Mouse (Mus musculus) midbrain, embryonic 11.5 days (tissue): ENCODE measurements around the gene D17H6S53E. TPM values are rescaled to one million over a fixed set of nuclear protein-coding genes. Genes with fewer than 3 reads are reported as not detected.

Experiments used
- polyA plus RNA-seq: library from polyadenylated mRNA; unstranded; fragments of >200 nt; fragmentation: Nextera tagmentation; extraction: Ambion mirVana; gene quantifications from 2 replicates; pipeline ENCODE4 v1.2.1, GENCODE M21; 2014

The D17H6S53E gene
- polyA plus RNA-seq, 1 experiment from 2014 or later: 8.1 TPM

Other genes starting within 250 kb of the D17H6S53E start
- 2.5 and 2.9 TPM in 2 replicates for gene Zbtb12, start 246.9 kb upstream of the D17H6S53E start, polyA plus RNA-seq
- 0.05 and 0.15 TPM in 2 replicates for gene Gm20547, start 244.3 kb upstream of the D17H6S53E start, polyA plus RNA-seq
- 0.83 and 1.5 TPM in 2 replicates for gene C2, start 228.1 kb upstream of the D17H6S53E start, polyA plus RNA-seq
- gene Ehmt2, start 227.9 kb upstream of the D17H6S53E start, polyA plus RNA-seq: 56.9 and 60.5 TPM in 2 replicates
- gene Slc44a4, start 211.9 kb upstream of the D17H6S53E start, polyA plus RNA-seq: not detected in 2 replicates
- gene Neu1, start 195.1 kb upstream of the D17H6S53E start, polyA plus RNA-seq: 11.0 and 12.3 TPM in 2 replicates
- 0.08 and 0.26 TPM in 2 replicates for gene Hspa1b, start 167.1 kb upstream of the D17H6S53E start, polyA plus RNA-seq
- not detected in 2 replicates for gene Gm20481, start 156.5 kb upstream of the D17H6S53E start, polyA plus RNA-seq
- gene Hspa1a, start 154.2 kb upstream of the D17H6S53E start, polyA plus RNA-seq: 0.59 and 1.2 TPM in 2 replicates
- 1.4 and 2.0 TPM in 2 replicates for gene Hspa1l, start 153.7 kb upstream of the D17H6S53E start, polyA plus RNA-seq
- 213 and 234 TPM in 2 replicates for gene Lsm2, start 144.5 kb upstream of the D17H6S53E start, polyA plus RNA-seq
- 76.1 and 81.2 TPM in 2 replicates for gene Vars, start 125.4 kb upstream of the D17H6S53E start, polyA plus RNA-seq
- gene Vwa7, start 109.8 kb upstream of the D17H6S53E start, polyA plus RNA-seq: 0.07 TPM in 1 of 2 replicates, not detected in the other
- gene Sapcd1, start 98.4 kb upstream of the D17H6S53E start, polyA plus RNA-seq: 5.3 and 7.3 TPM in 2 replicates
- 5.0 and 5.2 TPM in 2 replicates for gene Msh5, start 79.6 kb upstream of the D17H6S53E start, polyA plus RNA-seq
- 73.8 and 83.9 TPM in 2 replicates for gene Clic1, start 76.4 kb upstream of the D17H6S53E start, polyA plus RNA-seq
- gene Ddah2, start 67.3 kb upstream of the D17H6S53E start, polyA plus RNA-seq: 614 and 653 TPM in 2 replicates
- gene Ly6g6c, start 61.0 kb upstream of the D17H6S53E start, polyA plus RNA-seq: not detected in 2 replicates
- gene Mpig6b, start 60.2 kb upstream of the D17H6S53E start, polyA plus RNA-seq: 0.76 and 0.89 TPM in 2 replicates
- gene Ly6g6e, start 49.5 kb upstream of the D17H6S53E start, polyA plus RNA-seq: not detected in 2 replicates
- 0.97 and 1.5 TPM in 2 replicates for gene Ly6g6d, start 48.3 kb upstream of the D17H6S53E start, polyA plus RNA-seq
- 0.28 and 0.74 TPM in 2 replicates for gene Ly6g6f, start 40.8 kb upstream of the D17H6S53E start, polyA plus RNA-seq
- 40.5 and 45.2 TPM in 2 replicates for gene Abhd16a, start 37.1 kb upstream of the D17H6S53E start, polyA plus RNA-seq
- not detected in 2 replicates for gene Ly6g5c, start 18.1 kb upstream of the D17H6S53E start, polyA plus RNA-seq
- 0.86 and 1.2 TPM in 2 replicates for gene Ly6g5b, start 10.9 kb upstream of the D17H6S53E start, polyA plus RNA-seq
- 24.4 and 26.3 TPM in 2 replicates for gene Gpank1, start 4.9 kb upstream of the D17H6S53E start, polyA plus RNA-seq
- gene Csnk2b, start 4.3 kb upstream of the D17H6S53E start, polyA plus RNA-seq: 293 and 299 TPM in 2 replicates
- 0.37 and 0.45 TPM in 2 replicates for gene Apom, start 5.7 kb downstream of the D17H6S53E start, polyA plus RNA-seq
- gene Bag6, start 8.8 kb downstream of the D17H6S53E start, polyA plus RNA-seq: 96.0 and 104 TPM in 2 replicates
- gene Prrc2a, start 38.5 kb downstream of the D17H6S53E start, polyA plus RNA-seq: 138 and 153 TPM in 2 replicates
- gene Aif1, start 49.7 kb downstream of the D17H6S53E start, polyA plus RNA-seq: 7.8 and 8.4 TPM in 2 replicates
- gene Lst1, start 62.1 kb downstream of the D17H6S53E start, polyA plus RNA-seq: 7.8 and 10.2 TPM in 2 replicates
- gene Ltb, start 68.1 kb downstream of the D17H6S53E start, polyA plus RNA-seq: 0.41 TPM in 1 of 2 replicates, not detected in the other
- 0.26 TPM in 1 of 2 replicates, not detected in the other for gene Tnf, start 75.6 kb downstream of the D17H6S53E start, polyA plus RNA-seq
- gene Lta, start 79.0 kb downstream of the D17H6S53E start, polyA plus RNA-seq: not detected in 2 replicates
- gene Gm16181, start 94.5 kb downstream of the D17H6S53E start, polyA plus RNA-seq: not detected in 2 replicates
- gene Atp6v1g2, start 107.3 kb downstream of the D17H6S53E start, polyA plus RNA-seq: 17.0 and 17.8 TPM in 2 replicates
- gene Nfkbil1, start 109.4 kb downstream of the D17H6S53E start, polyA plus RNA-seq: 3.3 and 4.4 TPM in 2 replicates
- 649 and 657 TPM in 2 replicates for gene Ddx39b, start 115.4 kb downstream of the D17H6S53E start, polyA plus RNA-seq
- gene H2-D1, start 136.4 kb downstream of the D17H6S53E start, polyA plus RNA-seq: 42.2 and 45.9 TPM in 2 replicates
- gene H2-Q1, start 194.0 kb downstream of the D17H6S53E start, polyA plus RNA-seq: not detected in 2 replicates
- 0.22 and 0.34 TPM in 2 replicates for gene H2-Q2, start 215.9 kb downstream of the D17H6S53E start, polyA plus RNA-seq